In the genomic region with DNA sequence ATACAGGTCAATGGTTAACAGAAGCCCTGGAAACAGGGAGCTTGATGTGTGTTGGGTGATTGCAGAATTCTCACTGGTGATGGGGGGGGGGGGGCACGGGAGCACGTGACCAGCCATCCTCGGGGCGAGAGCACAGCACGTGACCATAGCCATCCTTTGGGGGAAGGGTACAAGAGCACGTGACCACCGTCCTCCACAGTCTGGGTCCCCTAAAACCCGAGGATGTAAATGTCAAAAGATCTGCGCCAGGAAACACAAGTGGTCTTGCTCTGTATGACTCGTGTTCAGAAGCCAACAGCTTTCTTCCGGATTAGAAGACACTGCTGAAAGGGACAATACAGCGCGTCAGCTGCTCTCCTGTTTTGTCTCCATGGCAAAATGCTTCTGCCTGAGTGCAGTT, we compare ENCODE assay signal across 8 mouse cellular contexts. TPM values are rescaled to one million over a fixed set of nuclear protein-coding genes. Genes with fewer than 3 reads are reported as not detected.
DNase-seq lines count a peak whose midpoint lies in the region; ATAC-seq lines count a peak whose summit lies in the region.

No protein-coding gene starts in this region.

- no peak overlapping the region for H3K27ac ChIP-seq in heart, embryonic 14.5 days (replicated peaks in 1 of 2; ENCODE audit: control insufficient read depth in 1 of 2, insufficient read depth in 1 of 2, low read depth in 2 of 2, low read length in 2 of 2)
- H3K27ac ChIP-seq in forebrain, embryonic 11.5 days (ENCODE audit: low read depth, low read length) = no peak overlapping the region
- H3K27ac ChIP-seq in midbrain, embryonic 14.5 days (replicated peaks; ENCODE audit: low read depth, low read length) = no peak overlapping the region

- no peaks in the 10 kb centered on the region for H3K9me3 ChIP-seq in heart, embryonic 14.5 days (ENCODE audit: control insufficient read depth, low read length)
- no peaks in the 10 kb centered on the region for H3K9me3 ChIP-seq in forebrain, embryonic 11.5 days (ENCODE audit: control insufficient read depth, low read length)
- no peaks in the 10 kb centered on the region for H3K9me3 ChIP-seq in midbrain, embryonic 14.5 days (ENCODE audit: control insufficient read depth, low read length)

- no peak for ATAC-seq in heart, embryonic 14.5 days (ENCODE audit: insufficient number of reproducible peaks, insufficient read depth, low FRiP score, low read depth)
- peak; percentile 74 for ATAC-seq in forebrain, embryonic 11.5 days (replicated peaks; ENCODE audit: low FRiP score)
- ATAC-seq in midbrain, embryonic 14.5 days (ENCODE audit: low FRiP score, low TSS enrichment) = peak; percentile 57; the same call in 1 of the 2 replicates

- no peak for DNase-seq in heart, adult 9 months (ENCODE audit: low spot score in 2 of 2)
- peak; percentile 59 for DNase-seq in brain, adult 2 months (ENCODE audit: low read depth, low spot score)
- peak; percentile 66 for DNase-seq in forebrain, embryonic 11.5 days (ENCODE audit: low spot score)
- DNase-seq in midbrain, embryonic 14.5 days = peak; percentile 65
- no peak for DNase-seq in right cerebral cortex, postnatal 10 days (ENCODE audit: low spot score in 2 of 2)
- DNase-seq in urinary bladder, postnatal 25 days (ENCODE audit: low spot score) = no peak
- no peak for DNase-seq in c-Kit-positive CD71-positive TER-119-positive erythroid progenitor cells, embryonic 14.5 days (ENCODE audit: low spot score)

- peaks cover 3 to 10% of the 10 kb centered on the region in 2 experiments; a peak in 3 of 4 replicates for H3K4me1 ChIP-seq in heart, embryonic 14.5 days (ENCODE audit: control insufficient read depth in 2 of 2, insufficient read depth in 2 of 2, low read length in 2 of 2)
- 0 out of 2 replicates have a peak, but pooled peaks cover 3% of the 10 kb centered on the region for H3K4me1 ChIP-seq in forebrain, embryonic 11.5 days (replicated peaks; ENCODE audit: control insufficient read depth, insufficient read depth, low read length)
- H3K4me1 ChIP-seq in midbrain, embryonic 14.5 days (ENCODE audit: control insufficient read depth, insufficient read depth, low read length) = peaks cover 19% of the 10 kb centered on the region; the same call in 1 of the 2 replicates

- peak overlapping the region; percentile 16; the same call in 1 of the 2 replicates for H3K4me2 ChIP-seq in heart, embryonic 14.5 days (ENCODE audit: low read length)
- peak overlapping the region; percentile 28; the same call in 1 of the 2 replicates for H3K4me2 ChIP-seq in forebrain, embryonic 11.5 days (ENCODE audit: low read depth, low read length, severe bottlenecking)
- peak overlapping the region; percentile 37 for H3K4me2 ChIP-seq in midbrain, embryonic 14.5 days (ENCODE audit: low read length)

- no peaks in the 10 kb centered on the region for H3K27me3 ChIP-seq in heart, embryonic 14.5 days (ENCODE audit: control insufficient read depth, insufficient read depth, low read length)
- no peaks in the 10 kb centered on the region for H3K27me3 ChIP-seq in forebrain, embryonic 11.5 days (ENCODE audit: control insufficient read depth, insufficient read depth, low read length)
- no peaks in the 10 kb centered on the region for H3K27me3 ChIP-seq in midbrain, embryonic 14.5 days (ENCODE audit: control insufficient read depth, insufficient read depth, low read length)

- no peak overlapping the region for H3K4me3 ChIP-seq in heart, embryonic 14.5 days (ENCODE audit: control insufficient read depth in 1 of 2, insufficient read depth in 1 of 2, low read depth in 1 of 2, low read length in 2 of 2)
- H3K4me3 ChIP-seq in forebrain, embryonic 11.5 days (ENCODE audit: low read depth, low read length) = no peak overlapping the region
- 0 out of 2 replicates have a peak overlapping the region, but pooled peaks have one; percentile 4 for H3K4me3 ChIP-seq in midbrain, embryonic 14.5 days (replicated peaks; ENCODE audit: low read depth, low read length)

- H3K9ac ChIP-seq in heart, embryonic 14.5 days (ENCODE audit: low read length) = no peak overlapping the region
- H3K9ac ChIP-seq in forebrain, embryonic 11.5 days (ENCODE audit: low read length) = no peak overlapping the region
- H3K9ac ChIP-seq in midbrain, embryonic 14.5 days (replicated peaks; ENCODE audit: low read length) = no peak overlapping the region

- 56% methylated on average over 13 of the region's 13 CpGs for WGBS in heart, embryonic 14.5 days
- WGBS in forebrain, embryonic 11.5 days = 45% methylated on average over 13 of the region's 13 CpGs
- WGBS in midbrain, embryonic 14.5 days = 25% methylated on average over 13 of the region's 13 CpGs

- no peaks in the 10 kb centered on the region for H3K36me3 ChIP-seq in heart, embryonic 14.5 days (ENCODE audit: control insufficient read depth, insufficient read depth, low read length)
- no peaks in the 10 kb centered on the region for H3K36me3 ChIP-seq in forebrain, embryonic 11.5 days (ENCODE audit: control insufficient read depth, insufficient read depth, low read length)
- no peaks in the 10 kb centered on the region for H3K36me3 ChIP-seq in midbrain, embryonic 14.5 days (ENCODE audit: control insufficient read depth, insufficient read depth, low read length)

RNA-seq across cellular contexts. Expression of gene 9330182O14Rik, which starts 35.5 kb away (rescaled TPM):
- not detected in 2 replicates for polyA plus RNA-seq in heart, embryonic 14.5 days (2014; fragmentation: Nextera tagmentation; extraction: Ambion mirVana)
- polyA plus RNA-seq in forebrain, embryonic 11.5 days (2014; fragmentation: Nextera tagmentation; extraction: Ambion mirVana) = not detected in 2 replicates
- polyA plus RNA-seq in midbrain, embryonic 14.5 days (2014; fragmentation: Nextera tagmentation; extraction: Ambion mirVana) = not detected in 2 replicates

Comparison
In these comparisons a context has a peak if more than half of its experiments do, and no peak if none do; other contexts are left out.
1. DNase-seq: peak in brain, adult 2 months (single experiment), forebrain, embryonic 11.5 days (single experiment) and midbrain, embryonic 14.5 days (single experiment); none in heart, adult 9 months (0 of 2), right cerebral cortex, postnatal 10 days (0 of 2), urinary bladder, postnatal 25 days (single experiment) and c-Kit-positive CD71-positive TER-119-positive erythroid progenitor cells, embryonic 14.5 days (single experiment).
2. Peak in every context shown above with its lines, with median percentiles within 50 percentile points of each other: H3K4me2 ChIP-seq.